Mouse (Mus musculus) kidney, adult 2 months (tissue): ENCODE measurements around the gene Proser3.

Source experiments
- CTCF ChIP-seq: fragments of 200-500 bp; conservative IDR thresholded peaks from 2 replicates; pipeline ENCODE4 v1.5.1; 2011; ENCODE audit warnings: low read depth, mild to moderate bottlenecking, control low read depth, low read length, moderate library complexity, mixed read lengths; ENCODE audit not compliant: insufficient read depth, insufficient read length
- POLR2A ChIP-seq: fragments of 200-500 bp; IDR thresholded peaks from one replicate; pipeline ENCODE4 v1.6.1; 2011; ENCODE audit warnings: low read depth, low read length, control low read depth

- peak; percentile 86 for TF ChIP-seq CTCF
- no peak for TF ChIP-seq POLR2A
These were observed 37.6 kb upstream of the Proser3 start for GRCm38 (mm10) chr7:30589435-30590301.
